Mouse (Mus musculus): ENCODE data around the gene Nell2.
"Not testable (repeated sequence)": the region's sequence is repeated elsewhere in the genome, so short reads cannot be mapped to it uniquely, and the experiment has no call there.

Gene Nell2

GRCm38 (mm10) chr15:95237021-95237420 lies 291.3 kb downstream of the Nell2 start:
- not testable (repeated sequence) for DNase-seq (ENCODE audit: low spot score)

GRCm38 (mm10) chr15:95236509-95236908 lies 291.9 kb downstream of the Nell2 start:
- DNase-seq (ENCODE audit: low spot score): no peak

GRCm38 (mm10) chr15:95231171-95231570 lies 297.2 kb downstream of the Nell2 start:
- no peak for DNase-seq (ENCODE audit: low spot score)

GRCm38 (mm10) chr15:95216640-95217365 lies 311.6 kb downstream of the Nell2 start:
- no peak for DNase-seq (ENCODE audit: low spot score)

DNA sequence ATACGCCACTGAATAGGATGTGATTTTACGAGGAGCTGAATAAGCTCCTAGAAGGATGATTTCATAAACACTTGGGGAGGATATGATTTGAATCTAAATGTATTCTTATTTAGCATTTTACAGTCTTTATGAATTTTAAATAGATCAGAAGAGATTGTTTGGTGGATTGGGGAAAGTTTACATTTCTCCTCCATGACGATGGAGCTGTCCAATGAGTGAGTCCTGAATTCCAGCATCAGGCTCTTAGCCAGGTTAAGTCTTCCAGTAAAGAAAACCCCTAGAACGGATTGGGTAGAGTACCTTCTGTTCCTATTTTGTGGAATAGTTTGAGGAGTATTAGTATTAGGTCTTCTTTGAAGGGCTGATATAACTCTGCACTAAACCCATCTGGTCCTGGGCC lies 317.8 kb downstream of the Nell2 start:
- no peak for DNase-seq (ENCODE audit: low spot score)

DNA sequence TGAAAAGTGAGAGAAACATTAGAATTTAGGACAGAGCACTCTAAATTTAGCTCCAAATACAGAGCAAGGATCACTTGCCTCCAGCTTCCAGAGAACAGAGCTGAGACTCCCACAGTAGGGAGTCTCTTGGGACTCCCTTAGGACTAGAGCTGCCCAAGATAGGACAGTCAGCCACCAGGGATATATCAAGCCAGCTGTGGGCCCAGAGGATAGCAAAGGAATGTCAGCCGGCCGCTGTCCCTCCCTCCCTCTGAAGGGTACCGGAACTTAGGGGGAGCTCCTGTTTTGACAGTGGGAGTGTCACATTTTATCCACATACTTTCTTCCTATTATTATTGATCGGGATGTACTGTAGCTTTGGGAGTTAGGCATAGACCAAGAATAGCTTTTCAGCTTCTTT lies 319.2 kb downstream of the Nell2 start:
- no peak for DNase-seq (ENCODE audit: low spot score)

GRCm38 (mm10) chr15:95193661-95194280 lies 334.6 kb downstream of the Nell2 start:
- no peak for DNase-seq (ENCODE audit: low spot score)

DNA sequence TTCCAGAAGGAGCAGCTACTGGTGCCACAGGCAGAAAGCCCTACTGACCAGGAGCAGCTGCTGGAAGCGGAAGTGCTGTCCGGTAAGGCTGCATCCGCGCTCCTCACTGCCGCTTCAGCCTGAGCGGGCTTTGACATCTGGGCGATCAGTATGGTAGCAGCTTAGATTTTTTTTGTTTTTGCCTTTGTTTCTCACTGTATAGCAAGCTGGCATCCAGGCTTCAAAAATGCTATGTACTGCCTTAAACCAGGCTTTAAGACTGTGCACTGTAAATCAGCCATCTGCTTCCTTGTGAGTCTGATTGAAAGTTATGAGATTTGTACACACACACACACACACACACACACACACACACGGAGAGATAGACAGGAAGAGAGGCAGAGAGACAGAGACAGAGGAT lies 335.4 kb downstream of the Nell2 start:
- no peak for DNase-seq (ENCODE audit: low spot score)

GRCm38 (mm10) chr15:95186226-95186625 lies 342.1 kb downstream of the Nell2 start:
- no peak for DNase-seq (ENCODE audit: low spot score)

- DNase-seq (ENCODE audit: low spot score): no peak
These were observed 342.9 kb downstream of the Nell2 start for GRCm38 (mm10) chr15:95185419-95185818.

GRCm38 (mm10) chr15:95183450-95183849 lies 344.9 kb downstream of the Nell2 start:
- DNase-seq (ENCODE audit: low spot score): no peak

GRCm38 (mm10) chr15:95156828-95157227 lies 371.5 kb downstream of the Nell2 start:
- no peak for DNase-seq (ENCODE audit: low spot score)

DNA sequence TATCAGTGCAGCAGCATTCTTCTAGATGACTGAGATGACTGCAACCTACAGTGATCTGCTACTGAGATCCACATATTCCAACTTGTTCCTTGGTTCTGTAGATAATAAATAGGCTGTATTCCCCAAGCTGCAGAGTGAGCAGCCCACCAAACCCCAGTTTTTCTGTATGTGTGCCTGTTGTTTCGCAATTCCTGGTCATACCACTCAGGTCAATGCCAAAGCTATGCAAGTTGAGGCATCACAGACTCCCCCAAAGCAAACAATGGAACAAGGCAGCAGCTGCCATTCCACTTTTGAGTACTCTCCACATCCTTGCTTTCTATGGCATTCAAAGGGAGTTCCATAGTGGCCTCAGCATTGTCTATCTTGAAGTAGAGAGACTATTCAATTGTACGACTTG lies 383.2 kb downstream of the Nell2 start:
- no peak for DNase-seq (ENCODE audit: low spot score)

GRCm38 (mm10) chr15:95144131-95144530 lies 384.2 kb downstream of the Nell2 start:
- no peak for DNase-seq (ENCODE audit: low spot score)

DNA sequence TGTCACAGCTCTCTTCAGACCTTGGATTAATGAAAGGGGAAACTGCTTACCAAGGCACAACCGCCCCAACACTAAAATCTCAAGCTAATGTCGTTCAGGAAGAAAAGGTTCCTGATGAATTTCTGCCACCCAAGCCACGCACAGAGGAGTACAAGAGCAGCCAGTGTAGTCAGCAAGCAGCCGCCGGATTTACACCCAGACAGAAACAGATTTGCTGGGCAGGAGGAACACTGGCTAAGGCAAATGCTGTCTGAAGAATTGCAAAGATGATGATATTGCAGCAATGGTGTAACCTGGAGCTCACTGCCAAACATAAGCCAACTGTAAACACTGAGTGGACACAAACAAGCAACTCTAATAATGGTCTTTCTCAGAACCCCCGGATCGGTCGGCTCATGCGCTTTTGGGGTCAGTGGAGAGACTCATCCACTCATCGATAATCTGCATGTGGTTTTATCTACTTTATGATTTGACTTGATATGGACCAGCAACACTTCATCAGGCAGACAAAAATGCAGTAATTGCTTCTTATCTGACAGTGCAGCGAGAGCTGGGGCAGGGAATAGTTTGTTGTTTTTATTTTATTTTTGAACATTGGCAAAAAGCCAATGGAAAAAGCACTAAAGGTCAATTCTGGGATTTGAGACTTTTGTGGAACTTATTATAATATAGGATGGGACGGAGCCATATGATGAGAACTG lies 389.5 kb downstream of the Nell2 start:
- DNase-seq (ENCODE audit: low spot score): no peak

DNA sequence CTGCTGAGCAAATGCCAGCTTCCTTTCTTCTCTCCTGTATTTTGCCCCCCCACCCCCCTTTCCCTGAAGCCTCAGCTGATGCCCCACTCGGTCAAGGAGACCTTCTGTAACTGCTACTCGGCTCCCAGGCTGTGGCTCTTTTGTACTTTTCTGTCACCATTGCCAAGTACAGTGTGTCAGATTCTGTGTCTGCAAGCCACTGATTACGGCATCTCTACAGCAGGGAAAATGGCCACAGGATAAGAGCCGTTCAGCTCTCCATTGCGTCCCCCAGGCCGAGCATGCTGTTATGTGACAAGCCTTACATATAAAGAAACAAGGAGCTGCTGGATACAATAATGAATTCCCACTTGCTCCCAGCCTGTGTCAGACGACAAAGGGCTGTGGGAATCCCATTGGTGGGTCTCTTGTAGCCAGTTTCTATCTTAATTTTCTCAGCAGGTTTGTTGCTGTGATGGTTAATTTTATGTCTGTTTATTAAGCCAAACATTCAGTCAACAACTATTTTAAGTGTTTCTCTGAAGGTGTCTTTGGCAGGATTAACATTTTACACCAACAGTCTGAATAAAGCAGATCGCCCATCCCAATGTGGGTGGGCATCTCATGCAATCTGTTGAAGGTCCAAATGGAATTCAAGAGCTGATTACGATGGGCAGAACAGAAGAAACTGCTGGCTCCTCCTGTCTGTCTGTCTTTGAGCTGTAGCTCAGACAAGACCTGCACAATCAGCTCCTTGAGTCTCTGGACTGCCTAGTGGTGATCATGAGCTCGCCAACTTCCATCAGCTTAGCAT lies 391.1 kb downstream of the Nell2 start:
- no peak for DNase-seq (ENCODE audit: low spot score)

GRCm38 (mm10) chr15:95135926-95136609 lies 392.3 kb downstream of the Nell2 start:
- no peak for DNase-seq (ENCODE audit: low spot score)

DNA sequence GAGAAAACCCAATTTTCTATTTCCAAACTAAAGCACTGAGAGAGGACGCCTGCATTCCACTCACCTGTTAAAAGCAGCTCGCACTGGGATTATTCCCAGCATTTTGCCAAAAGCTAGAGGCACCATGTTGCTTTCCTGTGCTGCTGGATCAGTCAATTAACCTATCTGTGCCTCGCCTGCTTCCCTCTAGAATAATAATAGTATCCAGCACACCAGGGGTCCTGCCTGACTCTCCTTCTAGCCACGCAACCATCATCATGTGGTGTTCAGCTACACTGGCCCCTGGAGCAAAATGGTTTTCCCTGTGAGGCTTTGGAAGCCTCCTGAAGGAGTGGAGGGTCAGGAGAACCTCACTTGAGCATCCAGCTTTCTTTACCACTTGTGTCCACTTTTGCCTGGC lies 397.0 kb downstream of the Nell2 start:
- DNase-seq (ENCODE audit: low spot score): no peak

DNA sequence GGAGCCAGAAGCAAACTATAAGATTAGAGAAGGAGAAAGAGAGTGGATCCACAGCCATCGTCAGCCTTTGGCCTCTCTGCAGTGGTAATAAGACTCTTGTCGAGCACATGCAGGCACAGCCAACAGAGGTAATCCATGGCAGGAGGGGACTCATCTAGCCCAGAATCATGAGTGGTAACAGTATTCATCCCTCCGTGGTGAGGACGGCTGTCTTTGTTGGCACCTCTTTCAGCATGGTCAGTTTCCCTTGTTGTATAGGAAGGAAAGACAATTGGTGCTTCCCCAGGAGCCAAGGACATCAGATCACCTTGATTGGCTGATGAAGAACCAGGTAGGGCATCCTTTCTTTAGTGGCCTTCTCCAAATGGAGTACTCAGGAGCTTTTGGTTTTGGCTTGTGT lies 419.7 kb downstream of the Nell2 start:
- DNase-seq (ENCODE audit: low spot score): no peak

DNA sequence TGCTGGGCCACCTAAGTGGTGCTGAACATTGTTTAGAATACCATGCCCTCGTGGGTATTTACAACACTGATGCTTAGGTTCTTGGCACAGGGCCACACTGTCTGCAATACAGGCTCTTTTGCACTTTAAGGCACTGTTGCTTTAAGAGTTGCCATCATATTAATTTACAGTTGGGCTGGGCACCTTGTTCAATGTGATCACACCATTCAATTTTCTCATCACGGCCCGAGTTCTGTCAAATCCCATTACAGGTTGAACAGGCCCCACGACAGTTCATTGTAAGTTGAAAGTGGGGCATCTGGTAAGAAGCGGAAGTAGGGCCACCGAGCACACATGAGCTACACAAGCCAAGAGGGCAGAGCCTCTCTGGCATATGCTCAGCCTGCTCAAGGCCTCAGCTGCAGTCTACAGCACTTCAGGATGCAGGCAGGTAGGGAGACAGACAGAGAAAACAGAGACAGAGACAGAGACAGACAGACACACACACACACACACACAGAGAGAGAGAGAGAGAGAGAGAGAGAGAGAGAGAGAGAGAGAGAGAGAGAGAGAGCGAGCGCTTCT lies 421.0 kb downstream of the Nell2 start:
- DNase-seq (ENCODE audit: low spot score): no peak

DNA sequence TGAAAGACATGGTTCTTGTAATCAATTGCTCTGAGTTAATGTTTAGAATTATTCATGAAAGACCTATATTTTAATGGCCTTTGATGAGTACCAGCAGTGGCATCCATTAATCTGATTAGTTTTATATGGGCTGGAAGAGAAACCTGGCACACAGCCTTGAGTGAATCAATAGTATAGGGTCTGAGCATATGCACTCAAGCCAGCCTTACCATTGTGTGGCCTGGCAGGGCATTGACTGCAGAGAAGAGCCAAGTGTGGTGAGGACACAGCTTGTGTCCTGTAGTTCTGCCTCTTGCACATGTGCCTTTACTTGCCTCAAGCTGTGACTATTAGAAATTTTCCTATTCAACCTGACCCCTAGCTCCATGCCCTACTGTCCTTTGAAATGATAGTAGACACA lies 426.8 kb downstream of the Nell2 start:
- no peak for DNase-seq (ENCODE audit: low spot score)

DNA sequence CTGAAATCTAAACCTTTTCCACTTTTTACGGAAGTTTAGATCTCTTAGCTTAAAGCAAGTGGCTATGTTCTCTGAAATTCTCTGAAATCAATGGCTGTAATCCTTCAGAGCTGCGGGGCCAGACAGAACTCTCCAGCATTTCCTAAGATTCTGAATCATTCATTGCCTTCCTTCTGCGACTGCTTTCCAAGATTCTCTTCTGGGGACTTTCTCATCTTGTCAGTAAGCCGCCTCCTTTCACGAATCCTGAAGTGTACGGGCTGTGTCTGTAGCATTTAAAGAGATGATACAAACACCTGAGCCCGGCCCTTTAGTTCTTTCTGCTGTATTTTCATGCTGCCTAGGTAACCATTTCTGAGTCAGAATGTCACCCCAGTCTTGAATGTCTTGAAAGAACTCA lies 428.2 kb downstream of the Nell2 start:
- DNase-seq (ENCODE audit: low spot score): no peak
